Mouse (Mus musculus) embryonic fibroblast, embryonic 13.5 days (primary cell): ENCODE results near the gene Bid.

ENCODE experiments used
- CTCF ChIP-seq: IDR thresholded peaks from 2 replicates; pipeline ENCODE4 v1.5.1; 2011; ENCODE audit warnings: mild to moderate bottlenecking, control low read depth, low read length, moderate library complexity, borderline replicate concordance; ENCODE audit not compliant: insufficient read depth
- POLR2A ChIP-seq: IDR thresholded peaks from 2 replicates; pipeline ENCODE4 v1.6.1; 2011; ENCODE audit warnings: low read depth, mild to moderate bottlenecking, control low read depth, low read length, moderate library complexity

DNA sequence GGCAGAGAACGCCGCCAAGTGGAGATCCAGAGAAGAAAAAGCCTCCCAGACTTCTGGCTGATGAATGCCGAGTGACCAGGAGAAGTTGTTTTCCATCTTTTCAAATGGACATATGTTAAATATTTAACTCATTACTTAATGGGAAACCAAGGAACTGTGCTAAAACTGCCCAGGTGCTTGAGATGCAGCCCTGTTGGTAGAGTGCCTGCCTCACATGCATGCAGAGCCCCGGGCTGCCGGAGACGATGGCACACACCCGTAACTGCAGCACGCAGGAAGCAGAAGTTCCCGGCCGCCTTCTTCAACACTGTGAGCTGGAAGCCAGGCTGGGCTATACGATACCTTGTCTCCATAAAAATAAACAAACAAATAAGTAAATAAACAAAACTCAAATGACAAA lies 12.7 kb downstream of the Bid start:
- TF ChIP-seq POLR2A, result no peak
- TF ChIP-seq CTCF, result no peak
